Mouse (Mus musculus) heart, embryonic 16.5 days (tissue): Measurements from ENCODE around the gene Ppp2r5c. TPM values are rescaled to one million over a fixed set of nuclear protein-coding genes. Genes with fewer than 3 reads are reported as not detected.
A peak's percentile ranks its signal among the peaks of the same experiment; 100 is the strongest.

Experiments used
- ATAC-seq: fragments of 200-750 bp; cut with Nextera tagmentation; replicated peaks from 2 replicates; pipeline ENCODE4 v1.8.0; 2017; ENCODE audit warnings: moderate number of reproducible peaks; ENCODE audit not compliant: insufficient read depth, low FRiP score; ENCODE audit errors: extremely low read depth
- H3K27ac ChIP-seq: fragments of 300-500 bp; sonication (generic); 2 replicates; pipeline ENCODE4 v1.5.1; 2014; ENCODE audit warnings: mild to moderate bottlenecking, low read length, control low read depth, moderate library complexity
- H3K27me3 ChIP-seq: fragments of 300-500 bp; sonication (generic); 2 replicates; pipeline ENCODE4 v1.6.1; 2014; ENCODE audit warnings: low read length, mixed read lengths; ENCODE audit not compliant: control insufficient read depth, insufficient read depth
- H3K36me3 ChIP-seq: fragments of 300-500 bp; sonication (generic); 2 replicates; pipeline ENCODE4 v1.6.1; 2014; ENCODE audit not compliant: control insufficient read depth, insufficient read depth
- H3K4me1 ChIP-seq: fragments of 300-500 bp; sonication (generic); 2 replicates; pipeline ENCODE4 v1.6.1; 2014; ENCODE audit warnings: low read length, mixed read lengths; ENCODE audit not compliant: control insufficient read depth, insufficient read depth
- H3K4me2 ChIP-seq: fragments of 300-500 bp; sonication (generic); 2 replicates; pipeline ENCODE4 v1.6.1; 2014; ENCODE audit warnings: low read depth, mild to moderate bottlenecking, control low read depth, low read length
- H3K4me3 ChIP-seq: fragments of 300-500 bp; sonication (generic); 2 replicates; pipeline ENCODE4 v1.5.1; 2014; ENCODE audit warnings: mild to moderate bottlenecking, control low read depth, low read length
- H3K9ac ChIP-seq: fragments of 300-500 bp; sonication (generic); 2 replicates; pipeline ENCODE4 v1.6.1; 2014; ENCODE audit warnings: low read length, control low read depth
- H3K9me3 ChIP-seq: fragments of 300-500 bp; sonication (generic); replicated peaks from 2 replicates; pipeline ENCODE4 v1.6.1; 2016; ENCODE audit warnings: low read length; ENCODE audit not compliant: control insufficient read depth
- WGBS: fragments of 180-500 bp; shearing (Covaris S2); extraction: QIAGEN DNeasy Blood & Tissue Kit; methylation state at CpG from one replicate; pipeline ENCODE4 v1.1.7; 2014; 5-methylcytosine and 5-hydroxymethylcytosine counted together
- polyA plus RNA-seq: library from polyadenylated mRNA; unstranded; fragments of >200 nt; fragmentation: Nextera tagmentation; extraction: Ambion mirVana; gene quantifications from 2 replicates; pipeline ENCODE4 v1.2.1, GENCODE M21; 2015

Ppp2r5c gene
- polyA plus RNA-seq, 1 experiment from 2014 or later, result 132 TPM

DNA sequence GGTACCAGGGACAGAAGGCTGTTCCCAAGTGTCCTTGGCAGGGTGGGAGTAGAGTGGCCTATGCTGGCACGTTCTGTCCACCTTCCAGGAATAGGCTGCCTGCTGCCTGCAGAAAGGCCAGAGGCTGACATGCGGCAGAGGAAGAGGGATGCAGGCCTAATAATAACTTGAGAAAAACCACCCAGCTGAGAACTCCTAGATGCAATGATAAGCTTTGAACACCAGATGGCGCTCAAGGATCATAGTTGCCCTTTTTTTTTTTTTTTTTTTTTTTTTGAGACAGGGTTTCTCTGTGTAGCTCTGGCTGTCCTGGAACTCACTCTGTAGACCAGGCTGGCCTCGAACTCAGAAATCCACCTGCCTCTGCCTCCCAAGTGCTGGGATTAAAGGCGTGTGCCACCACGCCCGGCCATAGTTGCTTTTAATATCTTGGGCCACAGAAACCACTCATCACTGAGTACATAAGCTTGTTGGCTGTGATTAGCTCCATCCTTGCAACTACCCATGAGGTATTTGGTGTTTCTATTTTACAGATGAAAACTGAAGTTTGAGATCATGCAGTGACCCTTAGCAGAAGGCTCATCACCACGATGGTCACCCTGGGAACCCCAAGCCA lies 28.1 kb upstream of the Ppp2r5c start:
- no peaks in the 10 kb centered on the region for H3K36me3 ChIP-seq
- 32% methylated on average over 7 of the region's 8 CpGs for WGBS
- H3K27me3 ChIP-seq, result no peaks in the 10 kb centered on the region
- peak overlapping the region; percentile 40; the same call in 1 of the 2 replicates for H3K27ac ChIP-seq
- peak overlapping the region; percentile 12; the same call in 1 of the 2 replicates for H3K9ac ChIP-seq
- no peak overlapping the region for H3K4me2 ChIP-seq
- H3K4me1 ChIP-seq, result peaks cover 10% of the 10 kb centered on the region
- peak; percentile 72 for ATAC-seq
- H3K9me3 ChIP-seq, result no peaks in the 10 kb centered on the region
- H3K4me3 ChIP-seq, result no peak overlapping the region

DNA sequence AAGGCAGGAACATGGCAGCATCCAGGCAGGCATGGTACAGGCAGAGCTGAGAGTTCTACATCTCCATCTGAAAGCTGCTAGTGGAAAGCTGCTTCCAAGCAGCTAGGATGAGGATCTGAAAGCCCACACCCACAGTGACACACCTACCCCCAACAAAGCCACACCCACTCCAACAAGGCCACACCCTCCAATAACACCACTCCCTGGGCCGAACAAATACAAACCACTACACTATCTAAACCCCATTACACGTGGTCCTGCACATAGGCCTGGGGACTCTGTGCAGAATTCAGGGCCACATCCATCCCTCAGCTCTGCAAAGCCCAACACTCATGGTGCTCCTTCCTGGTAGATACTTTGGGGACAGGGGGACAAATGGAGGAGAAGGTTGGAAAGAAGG lies 27.0 kb upstream of the Ppp2r5c start:
- ATAC-seq, result no peak

DNA sequence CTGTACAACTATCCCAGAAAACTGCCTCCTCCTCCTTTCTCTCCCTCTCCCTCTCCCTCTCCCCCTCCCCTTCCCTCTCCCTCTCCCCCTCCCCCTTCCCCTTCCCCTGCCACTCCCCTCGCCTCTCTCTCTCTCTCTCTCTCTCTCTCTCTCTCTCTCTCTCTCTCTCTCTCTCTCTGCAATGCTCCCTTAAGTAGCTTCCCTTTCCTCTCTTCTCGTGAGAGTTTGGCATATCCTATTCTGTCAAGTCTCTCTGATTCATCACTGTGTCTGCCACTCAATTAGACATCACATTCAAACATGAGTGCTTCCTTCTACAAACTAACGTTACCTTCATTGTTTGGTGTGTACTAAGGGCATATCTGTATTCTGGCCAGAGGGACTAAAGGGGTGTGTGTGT lies 25.6 kb upstream of the Ppp2r5c start:
- WGBS, result 41% methylated on average over 3 of the region's 3 CpGs
- H3K4me3 ChIP-seq, result no peak overlapping the region
- no peaks in the 10 kb centered on the region for H3K9me3 ChIP-seq
- no peak overlapping the region for H3K4me2 ChIP-seq
- no peak overlapping the region for H3K27ac ChIP-seq
- H3K9ac ChIP-seq, result no peak overlapping the region
- ATAC-seq, result no peak
- peaks cover 10% of the 10 kb centered on the region for H3K4me1 ChIP-seq
- no peaks in the 10 kb centered on the region for H3K36me3 ChIP-seq
- H3K27me3 ChIP-seq, result no peaks in the 10 kb centered on the region

More for the DNA sequence above, 27.0 kb upstream of the Ppp2r5c start:
- Histone ChIP-seq H3K36me3 (no peaks in the 10 kb centered on the region), H3K4me2 (no peak overlapping the region), H3K4me3 (no peak overlapping the region), H3K9ac (no peak overlapping the region), H3K9me3 (no peaks in the 10 kb centered on the region), H3K27ac (no peak overlapping the region), H3K4me1 (peaks cover 10% of the 10 kb centered on the region), H3K27me3 (no peaks in the 10 kb centered on the region)
- WGBS, result 56% methylated on average over 2 of the region's 2 CpGs

DNA sequence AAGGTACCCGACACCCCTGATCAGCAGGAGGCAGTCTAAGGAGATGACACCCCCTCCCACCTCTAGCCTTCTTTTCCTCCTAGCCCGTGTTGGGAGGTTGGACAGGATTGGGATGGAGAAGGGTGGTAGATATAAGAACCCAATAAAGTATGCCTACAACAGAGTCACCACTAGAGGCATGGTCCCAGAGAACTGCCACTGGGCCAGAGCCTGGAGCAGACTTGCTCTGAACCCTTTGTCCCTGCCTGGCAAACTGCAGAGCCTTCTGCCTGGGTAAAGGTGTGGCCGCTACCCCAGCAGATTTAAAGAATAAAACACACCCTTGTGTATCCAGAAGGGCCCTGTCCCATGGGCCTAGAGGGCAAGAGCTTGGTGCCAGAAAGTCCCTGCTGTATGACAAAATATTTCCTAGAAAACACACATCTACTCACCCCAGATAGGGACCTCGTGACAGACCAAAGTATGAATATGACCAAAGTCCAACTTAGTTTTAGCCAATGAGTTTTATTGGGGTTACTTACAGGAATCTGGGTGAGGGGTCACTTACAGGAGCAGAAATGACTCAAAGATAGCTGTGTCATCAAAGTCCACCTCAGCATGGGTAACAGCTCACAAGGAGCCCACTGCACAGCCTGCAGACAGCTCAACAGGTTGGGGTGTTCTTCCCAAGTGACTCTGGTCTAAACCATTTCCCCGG lies 22.8 kb upstream of the Ppp2r5c start:
- Histone ChIP-seq H3K4me1 (no peaks in the 10 kb centered on the region), H3K27me3 (no peaks in the 10 kb centered on the region), H3K4me3 (no peak overlapping the region), H3K4me2 (no peak overlapping the region), H3K27ac (no peak overlapping the region), H3K9me3 (no peaks in the 10 kb centered on the region), H3K9ac (no peak overlapping the region), H3K36me3 (no peaks in the 10 kb centered on the region)
- 75% methylated on average over 5 of the region's 5 CpGs for WGBS
- no peak for ATAC-seq

DNA sequence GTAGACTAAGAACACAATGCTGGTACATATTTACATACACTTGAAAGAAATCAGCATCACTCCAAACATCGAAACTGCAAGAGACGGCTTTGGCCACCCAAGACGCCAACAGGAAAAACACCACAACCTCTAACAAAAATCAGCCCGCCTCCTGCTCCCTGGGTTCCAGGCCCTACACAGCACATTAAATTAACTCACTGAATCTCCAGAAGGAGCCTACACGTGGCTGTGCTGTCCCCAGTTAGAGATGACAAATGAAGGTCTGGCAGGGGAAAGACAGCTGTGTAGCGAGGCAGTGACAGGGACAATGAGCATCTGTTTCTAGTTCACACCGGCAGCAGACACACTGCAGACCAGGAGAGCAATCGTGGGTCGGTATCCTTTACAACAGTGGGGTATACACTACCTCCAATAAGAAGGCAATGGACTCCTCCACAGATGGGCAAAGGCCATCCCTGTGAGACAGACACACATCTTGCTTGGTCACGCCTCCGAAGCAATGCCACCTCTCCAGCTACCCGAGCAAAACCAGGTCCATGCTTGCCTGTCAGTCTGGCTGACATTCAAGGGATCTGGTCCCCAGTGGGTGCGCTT lies 20.4 kb upstream of the Ppp2r5c start:
- no peak overlapping the region for H3K27ac ChIP-seq
- ATAC-seq, result no peak
- H3K9ac ChIP-seq, result no peak overlapping the region
- H3K4me3 ChIP-seq, result no peak overlapping the region
- H3K4me1 ChIP-seq, result peaks cover 3% of the 10 kb centered on the region; the same call in 1 of the 2 replicates
- 70% methylated on average over 13 of the region's 13 CpGs for WGBS
- no peaks in the 10 kb centered on the region for H3K9me3 ChIP-seq
- H3K27me3 ChIP-seq, result no peaks in the 10 kb centered on the region
- H3K4me2 ChIP-seq, result no peak overlapping the region
- H3K36me3 ChIP-seq, result no peaks in the 10 kb centered on the region

DNA sequence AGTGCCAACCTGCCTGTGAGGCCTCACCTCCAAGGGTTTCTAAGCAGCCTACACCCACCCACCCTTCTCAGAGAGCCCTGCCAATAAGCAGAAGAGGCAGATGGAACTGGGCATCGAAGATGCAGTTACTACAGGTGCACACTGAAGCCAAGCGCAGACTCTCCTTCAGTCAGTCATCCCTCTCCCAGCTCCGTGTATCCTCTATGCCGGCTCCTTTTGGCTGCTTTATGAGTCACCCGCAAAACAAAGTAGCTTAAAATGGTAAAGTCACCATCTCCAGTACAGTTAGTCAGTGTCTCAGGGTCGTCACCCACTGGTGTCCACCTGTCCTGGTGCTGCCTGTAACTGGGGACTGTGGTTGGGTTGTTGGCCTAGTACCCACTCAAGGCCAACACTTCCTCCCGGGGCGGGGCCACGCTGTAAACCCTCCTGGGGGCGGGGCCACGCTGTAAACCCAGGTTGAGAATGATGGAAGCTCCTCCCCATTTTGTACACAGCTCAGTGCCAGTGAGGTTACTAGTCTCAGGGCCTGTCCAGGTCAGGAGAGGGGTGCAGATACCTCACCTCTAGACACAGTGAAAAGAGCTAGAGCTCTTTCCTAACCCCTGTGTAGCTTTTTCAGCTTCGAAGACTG lies 17.5 kb upstream of the Ppp2r5c start:
- 57% methylated on average over 12 of the region's 12 CpGs for WGBS
- no peak overlapping the region for H3K9ac ChIP-seq
- no peak overlapping the region for H3K4me2 ChIP-seq
- no peak for ATAC-seq
- H3K36me3 ChIP-seq, result no peaks in the 10 kb centered on the region
- no peaks in the 10 kb centered on the region for H3K27me3 ChIP-seq
- H3K4me1 ChIP-seq, result peaks cover 5% of the 10 kb centered on the region; the same call in 1 of the 2 replicates
- H3K9me3 ChIP-seq, result no peaks in the 10 kb centered on the region
- H3K27ac ChIP-seq, result no peak overlapping the region
- no peak overlapping the region for H3K4me3 ChIP-seq

DNA sequence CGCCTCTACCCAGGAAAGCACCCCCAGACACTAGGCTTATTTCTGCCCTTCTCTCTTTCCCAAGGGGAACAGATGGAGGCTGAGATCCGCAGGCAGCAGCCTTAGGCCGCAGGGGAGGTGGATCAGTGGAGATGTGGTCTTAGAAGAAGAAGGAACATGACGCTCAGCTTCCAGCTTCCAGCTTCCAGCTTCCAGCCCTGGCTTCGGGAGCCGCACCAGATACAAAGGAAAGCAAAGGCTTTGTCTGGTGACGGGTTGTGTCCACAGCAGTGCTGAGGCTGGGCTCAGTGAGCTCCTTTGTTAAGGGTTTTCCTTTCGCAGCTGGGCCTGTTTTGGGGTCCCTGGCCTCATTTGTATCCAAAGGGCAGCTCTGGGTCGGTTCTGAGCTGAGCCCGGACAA lies 16.9 kb upstream of the Ppp2r5c start:
- Histone ChIP-seq H3K4me1 (peaks cover 5% of the 10 kb centered on the region; the same call in 1 of the 2 replicates), H3K27me3 (no peaks in the 10 kb centered on the region), H3K36me3 (no peaks in the 10 kb centered on the region), H3K4me2 (no peak overlapping the region), H3K9ac (no peak overlapping the region), H3K27ac (no peak overlapping the region), H3K4me3 (no peak overlapping the region), H3K9me3 (no peaks in the 10 kb centered on the region)
- WGBS, result 80% methylated on average over 10 of the region's 10 CpGs
- no peak for ATAC-seq

DNA sequence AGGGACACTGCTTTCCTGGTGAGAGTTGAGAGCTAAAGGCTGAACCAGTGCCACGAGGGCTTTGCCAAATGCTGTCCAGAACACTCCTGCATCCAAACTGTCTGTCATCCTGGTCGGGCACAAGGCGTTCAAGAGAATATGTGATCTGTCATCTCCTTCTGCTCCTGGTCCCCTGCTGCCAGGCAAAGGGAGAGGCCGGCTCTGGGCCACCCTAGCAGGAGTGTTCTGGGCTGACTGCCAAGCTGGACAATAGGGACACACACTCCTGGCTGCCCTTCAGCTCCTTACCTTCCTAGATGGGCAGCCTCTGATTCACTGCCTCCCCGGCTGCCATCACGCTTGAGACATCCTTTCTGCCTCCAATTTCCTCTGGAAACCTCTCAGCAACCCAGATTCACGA lies 15.1 kb upstream of the Ppp2r5c start:
- Histone ChIP-seq H3K27me3 (no peaks in the 10 kb centered on the region), H3K4me3 (no peak overlapping the region), H3K4me2 (no peak overlapping the region), H3K9me3 (no peaks in the 10 kb centered on the region), H3K36me3 (no peaks in the 10 kb centered on the region), H3K4me1 (peaks cover 5% of the 10 kb centered on the region; the same call in 1 of the 2 replicates), H3K9ac (no peak overlapping the region), H3K27ac (no peak overlapping the region)
- ATAC-seq, result no peak
- WGBS, result 22% methylated on average over 7 of the region's 7 CpGs
